Comparison of ENCODE assay signal across 11 mouse cellular contexts in the genomic region with DNA sequence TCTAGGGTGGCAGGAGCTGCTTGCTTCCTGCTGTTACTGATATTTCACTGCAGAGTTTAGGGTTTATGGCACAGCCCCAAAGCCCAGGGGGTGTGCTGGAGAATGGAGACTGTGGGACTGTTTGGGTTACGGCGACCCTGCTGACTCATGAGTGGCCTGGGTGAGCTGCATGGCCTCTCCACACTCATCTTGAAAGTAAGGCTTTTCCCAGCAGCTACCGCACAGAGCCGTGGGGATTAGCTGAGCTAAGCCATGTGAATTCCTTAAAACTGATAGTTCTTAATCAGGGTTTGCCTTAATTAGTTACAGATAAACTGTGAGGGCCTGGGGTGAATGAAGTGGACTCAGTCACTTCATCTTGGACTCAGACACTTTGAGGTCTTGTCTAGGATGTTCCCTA.
DNase-seq lines count a peak whose midpoint lies in the region; ATAC-seq lines count a peak whose summit lies in the region.
"Had no signal": no experiment of that assay in that cellular context is flagged by ENCODE, and none has a peak within 500 bp of the region (broad histone marks: within the 10 kb centered on the region; RNA-seq: fewer than 3 reads in every experiment).

No protein-coding gene starts in this region.

- no peaks in the 10 kb centered on the region for H3K9me3 ChIP-seq in heart, embryonic 15.5 days (replicated peaks)
- no peaks in the 10 kb centered on the region for H3K9me3 ChIP-seq in lung, embryonic 16.5 days (ENCODE audit: control insufficient read depth, low read length)
- H3K9me3 ChIP-seq in kidney, embryonic 16.5 days (ENCODE audit: low read length), result no peaks in the 10 kb centered on the region
- no peaks in the 10 kb centered on the region for H3K9me3 ChIP-seq in embryonic facial prominence, embryonic 10.5 days
- H3K9me3 ChIP-seq: limb, embryonic 13.5 days; midbrain, embryonic 12.5 days had no signal

- no peaks in the 10 kb centered on the region for H3K27me3 ChIP-seq in heart, embryonic 15.5 days
- H3K27me3 ChIP-seq in lung, embryonic 16.5 days (ENCODE audit: control insufficient read depth, insufficient read depth, low read depth, low read length), result no peaks in the 10 kb centered on the region
- no peaks in the 10 kb centered on the region for H3K27me3 ChIP-seq in kidney, embryonic 16.5 days (ENCODE audit: insufficient read depth, low read length)
- H3K27me3 ChIP-seq in embryonic facial prominence, embryonic 10.5 days (replicated peaks; ENCODE audit: low read depth, poor library complexity, severe bottlenecking), result no peaks in the 10 kb centered on the region
- H3K27me3 ChIP-seq: midbrain, embryonic 12.5 days had no signal

- peaks cover 50% of the 10 kb centered on the region for H3K4me1 ChIP-seq in heart, embryonic 15.5 days (replicated peaks)
- peaks cover 26% of the 10 kb centered on the region for H3K4me1 ChIP-seq in lung, embryonic 16.5 days (replicated peaks; ENCODE audit: control insufficient read depth, insufficient read depth, low read length)
- peaks cover 31% of the 10 kb centered on the region for H3K4me1 ChIP-seq in kidney, embryonic 16.5 days (ENCODE audit: insufficient read depth, low read length)
- peaks cover 42% of the 10 kb centered on the region for H3K4me1 ChIP-seq in embryonic facial prominence, embryonic 10.5 days

- intact Hi-C loops in heart, postnatal 36 days (cut with DNase I), result no loop called here

- H3K4me3 ChIP-seq in heart, embryonic 15.5 days, result no peak overlapping the region
- H3K4me3 ChIP-seq in lung, embryonic 16.5 days (ENCODE audit: low read length), result no peak overlapping the region
- H3K4me3 ChIP-seq in kidney, embryonic 16.5 days (ENCODE audit: low read length), result no peak overlapping the region
- no peak overlapping the region for H3K4me3 ChIP-seq in embryonic facial prominence, embryonic 10.5 days
- H3K4me3 ChIP-seq: limb, embryonic 13.5 days; midbrain, embryonic 12.5 days had no signal

- no peak for ATAC-seq in heart, embryonic 15.5 days (replicated peaks; ENCODE audit: insufficient number of reproducible peaks, insufficient read depth, low FRiP score, low read depth)
- peak; percentile 25; the same call in 1 of the 2 replicates for ATAC-seq in lung, embryonic 16.5 days (ENCODE audit: low read depth)
- ATAC-seq in kidney, embryonic 16.5 days (ENCODE audit: low FRiP score, low TSS enrichment), result peak; percentile 52; the same call in 1 of the 2 replicates
- no peak for ATAC-seq in megakaryocyte-erythroid progenitor cell, adult 5-6 weeks (replicated peaks; ENCODE audit: low FRiP score, low TSS enrichment, poor library complexity, severe bottlenecking)

- DNase-seq in heart, postnatal 36 days, result no peak
- DNase-seq in lung, postnatal 36 days, result no peak
- DNase-seq in Muller cell, postnatal 12 days (ENCODE audit: inconsistent ontology term), result peak; percentile 27
- DNase-seq in embryonic facial prominence, embryonic 10.5 days (ENCODE audit: low spot score), result no peak
- DNase-seq: thymus, adult 2 months had no signal

- peak overlapping the region; percentile 71 for H3K27ac ChIP-seq in heart, embryonic 15.5 days
- no peak overlapping the region for H3K27ac ChIP-seq in lung, embryonic 16.5 days (ENCODE audit: low read length)
- peak overlapping the region; percentile 25; the same call in 1 of the 2 replicates for H3K27ac ChIP-seq in kidney, embryonic 16.5 days (ENCODE audit: low read length)
- H3K27ac ChIP-seq in embryonic facial prominence, embryonic 10.5 days (replicated peaks), result no peak overlapping the region; the same call in 1 of the 2 replicates
- H3K27ac ChIP-seq: limb, embryonic 13.5 days; midbrain, embryonic 12.5 days had no signal

- WGBS in heart, embryonic 15.5 days, result 32% methylated on average over 4 of the region's 4 CpGs
- 30% methylated on average over 4 of the region's 4 CpGs for WGBS in lung, embryonic 16.5 days
- WGBS in kidney, embryonic 16.5 days, result 46% methylated on average over 4 of the region's 4 CpGs
- WGBS in embryonic facial prominence, embryonic 10.5 days, result 34% methylated on average over 4 of the region's 4 CpGs

- no peak overlapping the region for H3K4me2 ChIP-seq in heart, embryonic 15.5 days
- H3K4me2 ChIP-seq in lung, embryonic 16.5 days (ENCODE audit: low read depth, low read length), result no peak overlapping the region
- H3K4me2 ChIP-seq in kidney, embryonic 16.5 days (replicated peaks; ENCODE audit: low read depth, low read length), result no peak overlapping the region
- H3K4me2 ChIP-seq: limb, embryonic 13.5 days; midbrain, embryonic 12.5 days had no signal

- no peaks in the 10 kb centered on the region for H3K36me3 ChIP-seq in heart, embryonic 15.5 days
- no peaks in the 10 kb centered on the region for H3K36me3 ChIP-seq in lung, embryonic 16.5 days (ENCODE audit: control insufficient read depth, insufficient read depth, low read length)
- no peaks in the 10 kb centered on the region for H3K36me3 ChIP-seq in kidney, embryonic 16.5 days (ENCODE audit: insufficient read depth, low read length)
- H3K36me3 ChIP-seq in embryonic facial prominence, embryonic 10.5 days (replicated peaks), result no peaks in the 10 kb centered on the region
- H3K36me3 ChIP-seq: limb, embryonic 13.5 days; midbrain, embryonic 12.5 days had no signal

- no peak overlapping the region for H3K9ac ChIP-seq in heart, embryonic 15.5 days
- H3K9ac ChIP-seq in lung, embryonic 16.5 days (ENCODE audit: low read length), result no peak overlapping the region
- no peak overlapping the region for H3K9ac ChIP-seq in kidney, embryonic 16.5 days (replicated peaks; ENCODE audit: low read length)
- H3K9ac ChIP-seq: limb, embryonic 13.5 days; midbrain, embryonic 12.5 days had no signal

Comparison
In these comparisons a context has a peak if more than half of its experiments do, and no peak if none do; other contexts are left out.
1. ATAC-seq: peak in lung, embryonic 16.5 days (single experiment) and kidney, embryonic 16.5 days (single experiment); none in heart, embryonic 15.5 days (single experiment) and megakaryocyte-erythroid progenitor cell, adult 5-6 weeks (single experiment).
2. H3K27ac ChIP-seq: peak in heart, embryonic 15.5 days (single experiment) and kidney, embryonic 16.5 days (single experiment); none in lung, embryonic 16.5 days (single experiment) and embryonic facial prominence, embryonic 10.5 days (single experiment).